Comparison of ENCODE assay signal across 8 mouse cellular contexts in the genomic region with DNA sequence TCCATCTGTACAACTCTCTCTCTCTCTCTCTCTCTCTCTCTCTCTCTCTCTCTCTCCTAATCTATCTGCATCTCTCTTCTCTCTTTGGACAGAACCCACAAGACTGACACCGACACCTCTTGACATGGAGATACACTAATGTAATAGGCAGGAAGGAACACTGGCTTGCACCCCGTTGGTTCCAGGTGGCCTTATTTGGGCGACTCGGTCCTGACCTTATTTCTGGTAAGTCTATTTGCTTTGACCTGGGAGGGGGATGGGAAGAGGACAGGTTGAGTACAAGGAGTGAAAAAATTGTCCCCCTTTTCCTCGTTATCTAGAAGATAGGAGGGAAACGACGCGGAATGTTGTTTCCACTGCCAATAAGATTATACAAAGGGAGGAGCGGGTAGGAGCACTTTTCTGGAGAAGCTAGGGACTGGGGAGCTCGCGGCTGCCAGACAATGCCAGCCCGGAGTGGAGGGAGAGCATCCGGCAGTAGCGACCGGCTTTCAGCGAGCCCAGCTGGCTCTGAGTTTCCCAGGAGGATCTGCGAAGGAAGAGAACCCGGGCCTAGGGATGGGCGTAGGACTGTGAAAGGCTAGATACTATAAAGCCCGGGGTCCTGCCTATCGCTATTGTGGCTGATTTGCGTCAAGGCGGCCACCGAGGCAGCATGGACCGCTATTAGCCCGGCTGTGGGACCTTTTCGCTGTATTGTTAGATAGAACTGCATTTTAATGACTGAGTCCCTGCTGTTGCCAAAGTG. TPM values are rescaled to one million over a fixed set of nuclear protein-coding genes. Genes with fewer than 3 reads are reported as not detected.
DNase-seq lines count a peak whose midpoint lies in the region; ATAC-seq lines count a peak whose summit lies in the region.

No protein-coding gene starts in this region.

- H3K9ac ChIP-seq in forebrain, embryonic 14.5 days (ENCODE audit: low read length), result peak overlapping the region; percentile 69
- H3K9ac ChIP-seq in lung, embryonic 16.5 days (ENCODE audit: low read length), result peak overlapping the region; percentile 41; the same call in 1 of the 2 replicates

- peak overlapping the region; percentile 74 for H3K27ac ChIP-seq in forebrain, embryonic 14.5 days (ENCODE audit: low read depth, low read length)
- no peak overlapping the region for H3K27ac ChIP-seq in lung, embryonic 16.5 days (ENCODE audit: low read length)

- peak; percentile 33 for ATAC-seq in forebrain, embryonic 14.5 days
- ATAC-seq in lung, embryonic 16.5 days (ENCODE audit: low read depth), result no peak

- H3K9me3 ChIP-seq in forebrain, embryonic 14.5 days (replicated peaks; ENCODE audit: control insufficient read depth, low read length), result no peaks in the 10 kb centered on the region
- no peaks in the 10 kb centered on the region for H3K9me3 ChIP-seq in lung, embryonic 16.5 days (ENCODE audit: control insufficient read depth, low read length)

- peak overlapping the region; percentile 88 for H3K4me2 ChIP-seq in forebrain, embryonic 14.5 days (ENCODE audit: low read length)
- H3K4me2 ChIP-seq in lung, embryonic 16.5 days (ENCODE audit: low read depth, low read length), result peak overlapping the region; percentile 49

- H3K4me1 ChIP-seq in forebrain, embryonic 14.5 days (ENCODE audit: control insufficient read depth, insufficient read depth, low read length), result peaks cover 5% of the 10 kb centered on the region
- H3K4me1 ChIP-seq in lung, embryonic 16.5 days (replicated peaks; ENCODE audit: control insufficient read depth, insufficient read depth, low read length), result peaks cover 9% of the 10 kb centered on the region

- peak overlapping the region; percentile 49 for H3K4me3 ChIP-seq in forebrain, embryonic 14.5 days (ENCODE audit: low read depth, low read length)
- peak overlapping the region; percentile 43 for H3K4me3 ChIP-seq in lung, embryonic 16.5 days (ENCODE audit: low read length)

- peaks cover 58% of the 10 kb centered on the region for H3K27me3 ChIP-seq in forebrain, embryonic 14.5 days (replicated peaks; ENCODE audit: control insufficient read depth, insufficient read depth, low read length)
- peaks cover 75% of the 10 kb centered on the region for H3K27me3 ChIP-seq in lung, embryonic 16.5 days (ENCODE audit: control insufficient read depth, insufficient read depth, low read depth, low read length)

- H3K36me3 ChIP-seq in forebrain, embryonic 14.5 days (ENCODE audit: control insufficient read depth, insufficient read depth, low read length), result no peaks in the 10 kb centered on the region
- H3K36me3 ChIP-seq in lung, embryonic 16.5 days (ENCODE audit: control insufficient read depth, insufficient read depth, low read length), result no peaks in the 10 kb centered on the region

- 0% methylated on average over 27 of the region's 27 CpGs for WGBS in forebrain, embryonic 14.5 days
- WGBS in lung, embryonic 16.5 days, result 2% methylated on average over 27 of the region's 27 CpGs

- peak; percentile 27 for DNase-seq in kidney, postnatal 10 days
- DNase-seq in kidney, adult 11 months, result no peak
- DNase-seq in cerebellum, adult 18-20 months, result peak; percentile 65 to 72
- DNase-seq in forebrain, embryonic 14.5 days (ENCODE audit: low spot score), result peak; percentile 74
- no peak for DNase-seq in frontal cortex, postnatal 10 days (ENCODE audit: low spot score in 2 of 2)
- DNase-seq in thymus, postnatal 0 days (ENCODE audit: low spot score), result no peak
- DNase-seq in adrenal gland, adult 18-20 months (ENCODE audit: low spot score in 2 of 2), result no peak

RNA-seq across cellular contexts. Expression of gene Prdm8, which starts 14.1 kb away (rescaled TPM):
- 5.0 and 6.7 TPM in 2 replicates for polyA plus RNA-seq in forebrain, embryonic 14.5 days (2014; fragmentation: Nextera tagmentation; extraction: Ambion mirVana)
- 0.79 and 0.87 TPM in 2 replicates for polyA plus RNA-seq in lung, embryonic 16.5 days (2015; fragmentation: Nextera tagmentation; extraction: Ambion mirVana)
- not detected in 2 replicates for polyA plus RNA-seq in thymus, postnatal 0 days (2015; fragmentation: Nextera tagmentation; extraction: Ambion mirVana)
- under 1 TPM; 0.10 to 0.16 TPM for total RNA-seq in adrenal gland, adult 18-20 months (2021)

Comparison
In these comparisons a context has a peak if more than half of its experiments do, and no peak if none do; other contexts are left out.
1. DNase-seq: peak in kidney, postnatal 10 days (single experiment), cerebellum, adult 18-20 months (2 of 2) and forebrain, embryonic 14.5 days (single experiment); none in kidney, adult 11 months (single experiment), frontal cortex, postnatal 10 days (0 of 2), thymus, postnatal 0 days (single experiment) and adrenal gland, adult 18-20 months (0 of 2).